Mouse (Mus musculus): Measurements from ENCODE around the gene Bcl9. TPM values are rescaled to one million over a fixed set of nuclear protein-coding genes. Genes with fewer than 3 reads are reported as not detected.

The Bcl9 gene
- polyA plus RNA-seq (2014; fragmentation: Illumina TruSeq; extraction: RNeasy Lipid Tissue Mini Kit (QIAGEN cat#74804); ENCODE audit: insufficient read depth, low read depth, low replicate concordance), result 3.8 TPM

GRCm38 (mm10) chr3:97297553-97298432, at the start of gene Bcl9:
TSS of gene Bcl9 (minus strand) at chr3:97297917.

GRCm38 (mm10) chr3:97158611-97159508, 138.9 kb downstream of the Bcl9 start, which contains the start of gene Acp6:
TSS of gene Acp6 (plus strand) at chr3:97158777.

Other genes with a start within 250 kb of the Bcl9 start
- 14.7 TPM for gene Acp6, start 139.1 kb downstream of the Bcl9 start, polyA plus RNA-seq (2014; fragmentation: Illumina TruSeq; extraction: RNeasy Lipid Tissue Mini Kit (QIAGEN cat#74804); ENCODE audit: insufficient read depth, low read depth, low replicate concordance)
- gene Olfr1402, start 124.1 kb upstream of the Bcl9 start, polyA plus RNA-seq (2014; fragmentation: Illumina TruSeq; extraction: RNeasy Lipid Tissue Mini Kit (QIAGEN cat#74804); ENCODE audit: insufficient read depth, low read depth, low replicate concordance), result not detected

All from lung, adult 10 weeks (tissue).